Mouse (Mus musculus): ENCODE results near the gene Nudt11. TPM values are rescaled to one million over a fixed set of nuclear protein-coding genes. Genes with fewer than 3 reads are reported as not detected.
"Not testable (repeated sequence)": the region's sequence is repeated elsewhere in the genome, so short reads cannot be mapped to it uniquely, and the experiment has no call there.

Gene Nudt11
- 5.8 TPM in 2 replicates for polyA plus RNA-seq (2016; fragmentation: Nextera tagmentation; extraction: Ambion mirVana)

GRCm38 (mm10) chrX:6047066-6047935 lies at the start of gene Nudt11:
Nudt11 (plus strand) TSS chrX:6047453.
- H3K9ac ChIP-seq: not testable (repeated sequence)
- peak within 1 kb of the TSS; percentile 43 for H3K4me2 ChIP-seq (replicated peaks)

GRCm38 (mm10) chrX:6047936-6048614 lies 822 bp downstream of the Nudt11 start:
- Histone ChIP-seq H3K4me2 (replicated peaks) (peak overlapping the region; percentile 43), H3K4me3 (peak overlapping the region; percentile 34), H3K27ac (0 out of 2 replicates have a peak overlapping the region, but pooled peaks have one; percentile 54)
- ATAC-seq (ENCODE audit: insufficient number of reproducible peaks, insufficient read depth, low FRiP score, low TSS enrichment): peak; percentile 79
- H3K4me1 ChIP-seq, H3K36me3 ChIP-seq, H3K27me3 ChIP-seq, H3K9ac ChIP-seq, H3K9me3 ChIP-seq: not testable (repeated sequence)
- WGBS: 14% methylated on average over 11 of the region's 60 CpGs

More at GRCm38 (mm10) chrX:6047066-6047935, at the start of gene Nudt11:
- not testable (repeated sequence) for H3K36me3 ChIP-seq, H3K27me3 ChIP-seq, H3K9me3 ChIP-seq, H3K4me1 ChIP-seq
- WGBS: no CpG with 5 or more reads among the region's 121 CpGs
- ATAC-seq (ENCODE audit: insufficient number of reproducible peaks, insufficient read depth, low FRiP score, low TSS enrichment): peak; percentile 90
- 0 out of 2 replicates have a peak within 1 kb of the TSS, but pooled peaks have one; percentile 54 for H3K27ac ChIP-seq
- peak within 1 kb of the TSS; percentile 34 for H3K4me3 ChIP-seq

- H3K27ac ChIP-seq: no peak overlapping the region
- no peaks in the 10 kb centered on the region for H3K9me3 ChIP-seq
- H3K4me2 ChIP-seq (replicated peaks): no peak overlapping the region
- no peaks in the 10 kb centered on the region for H3K4me1 ChIP-seq
- H3K4me3 ChIP-seq: no peak overlapping the region
- H3K9ac ChIP-seq: no peak overlapping the region
- WGBS: 82% methylated on average over 1 of the region's 1 CpGs
- H3K36me3 ChIP-seq: no peaks in the 10 kb centered on the region
- no peak for ATAC-seq (ENCODE audit: insufficient number of reproducible peaks, insufficient read depth, low FRiP score, low TSS enrichment)
- H3K27me3 ChIP-seq: no peaks in the 10 kb centered on the region
These were observed 14.3 kb downstream of the Nudt11 start for GRCm38 (mm10) chrX:6061563-6061962.

- no peak for ATAC-seq (ENCODE audit: insufficient number of reproducible peaks, insufficient read depth, low FRiP score, low TSS enrichment)
- no peak within 1 kb of the TSS for H3K9ac ChIP-seq
- H3K4me2 ChIP-seq (replicated peaks): no peak within 1 kb of the TSS
- peaks cover 10% of the 10 kb centered on the region for H3K9me3 ChIP-seq
- H3K36me3 ChIP-seq: no peaks in the 10 kb centered on the region
- WGBS: 89% methylated on average over 39 of the region's 39 CpGs
- no peaks in the 10 kb centered on the region for H3K27me3 ChIP-seq
- no peak within 1 kb of the TSS for H3K4me3 ChIP-seq
- no peak within 1 kb of the TSS for H3K27ac ChIP-seq
- H3K4me1 ChIP-seq: no peaks in the 10 kb centered on the region
These were observed 35.9 kb downstream of the Nudt11 start, which contains the start of gene AU022751 for GRCm38 (mm10) chrX:6082954-6083680. AU022751 (minus strand) TSS chrX:6083419.

- no peak overlapping the region for H3K27ac ChIP-seq
These were observed 44.3 kb downstream of the Nudt11 start for GRCm38 (mm10) chrX:6091547-6091946.

GRCm38 (mm10) chrX:6091996-6092757 lies 44.9 kb downstream of the Nudt11 start:
- ATAC-seq (ENCODE audit: insufficient number of reproducible peaks, insufficient read depth, low FRiP score, low TSS enrichment): no peak
- Histone ChIP-seq H3K4me3 (peak overlapping the region; percentile 32), H3K27ac (no peak overlapping the region), H3K9ac (no peak overlapping the region), H3K9me3 (no peaks in the 10 kb centered on the region), H3K36me3 (no peaks in the 10 kb centered on the region), H3K4me2 (replicated peaks) (peak overlapping the region; percentile 50), H3K4me1 (no peaks in the 10 kb centered on the region), H3K27me3 (no peaks in the 10 kb centered on the region)
- 15% methylated on average over 30 of the region's 30 CpGs for WGBS

More at GRCm38 (mm10) chrX:6091547-6091946, 44.3 kb downstream of the Nudt11 start:
- Histone ChIP-seq H3K4me3 (no peak overlapping the region), H3K4me2 (replicated peaks) (peak overlapping the region; percentile 50), H3K36me3 (no peaks in the 10 kb centered on the region), H3K27me3 (no peaks in the 10 kb centered on the region), H3K9ac (no peak overlapping the region), H3K9me3 (no peaks in the 10 kb centered on the region), H3K4me1 (no peaks in the 10 kb centered on the region)
- ATAC-seq (ENCODE audit: insufficient number of reproducible peaks, insufficient read depth, low FRiP score, low TSS enrichment): no peak
- 21% methylated on average over 12 of the region's 12 CpGs for WGBS

Small RNA genes within 50 kb of the gene (microRNA-seq; reads per million reads assigned to microRNA genes)
- not detected for gene Gm27360

Other genes starting within 250 kb of the Nudt11 start
- gene AU022751, start 36.0 kb downstream of the Nudt11 start, polyA plus RNA-seq (2016; fragmentation: Nextera tagmentation; extraction: Ambion mirVana): not detected in 2 replicates
- 10.8 and 11.2 TPM in 2 replicates for gene Nudt10, start 125.6 kb downstream of the Nudt11 start, polyA plus RNA-seq (2016; fragmentation: Nextera tagmentation; extraction: Ambion mirVana)

All from embryonic facial prominence, embryonic 12.5 days (tissue).